Mouse (Mus musculus) ES-Bruce4 (cell line): ENCODE measurements at regions not wholly inside any gene's neighbourhood (a gene's known extent, or its start where the extent isn't known, plus 50 kb on each side); places are given as distances from the start of the nearest gene placed in this dataset.

Source experiments
- H3K27ac ChIP-seq: 2 replicates; pipeline ENCODE4 v1.5.1; 2012; ENCODE audit warnings: low read length, inconsistent platforms; ENCODE audit not compliant: insufficient read depth
- H3K27me3 ChIP-seq: 2 replicates; pipeline ENCODE4 v1.6.1; 2012; ENCODE audit warnings: mild to moderate bottlenecking, low read length, inconsistent platforms; ENCODE audit not compliant: control insufficient read depth, poor library complexity, insufficient read depth, severe bottlenecking
- H3K36me3 ChIP-seq: 2 replicates; pipeline ENCODE4 v1.6.1; 2012; ENCODE audit warnings: inconsistent platforms, mild to moderate bottlenecking, low read length, moderate library complexity; ENCODE audit not compliant: control insufficient read depth, poor library complexity, insufficient read depth, severe bottlenecking
- H3K4me1 ChIP-seq: one replicate; pipeline ENCODE4 v1.8.1; 2011; ENCODE audit warnings: low read length; ENCODE audit not compliant: control insufficient read depth, insufficient read depth
- H3K4me3 ChIP-seq: 2 replicates; pipeline ENCODE4 v1.5.1; 2011; ENCODE audit warnings: low read depth, mild to moderate bottlenecking, low read length
- H3K9ac ChIP-seq: 2 replicates; pipeline ENCODE4 v1.6.1; 2012; ENCODE audit warnings: low read depth, mild to moderate bottlenecking, inconsistent platforms; ENCODE audit not compliant: poor library complexity, severe bottlenecking
- H3K9me3 ChIP-seq: replicated peaks from 2 replicates; pipeline ENCODE4 v1.6.1; 2012; ENCODE audit warnings: mild to moderate bottlenecking, low read length, inconsistent platforms; ENCODE audit not compliant: control insufficient read depth, poor library complexity, insufficient read depth, severe bottlenecking
- CTCF ChIP-seq: IDR thresholded peaks from one replicate; pipeline ENCODE4 v1.8.1; 2011; ENCODE audit warnings: low read depth, low read length
- EP300 ChIP-seq: IDR thresholded peaks from 2 replicates; pipeline ENCODE4 v1.6.1; 2011; ENCODE audit warnings: low read depth, low read length; ENCODE audit not compliant: insufficient read depth
- POLR2A ChIP-seq: IDR thresholded peaks from one replicate; pipeline ENCODE4 v1.8.1; 2011; ENCODE audit warnings: low read length; ENCODE audit not compliant: insufficient read depth

GRCm38 (mm10) chr10:117459041-117459475, 79.2 kb upstream of the Cpsf6 start:
- H3K4me1 ChIP-seq: no peaks in the 10 kb centered on the region
- H3K27ac ChIP-seq: no peak overlapping the region
- H3K4me3 ChIP-seq: no peak overlapping the region
- H3K27me3 ChIP-seq: no peaks in the 10 kb centered on the region
- H3K9me3 ChIP-seq: no peaks in the 10 kb centered on the region
- H3K36me3 ChIP-seq: no peaks in the 10 kb centered on the region
- no peak for TF ChIP-seq CTCF
- no peak for TF ChIP-seq POLR2A
- TF ChIP-seq EP300: no peak
- H3K9ac ChIP-seq: no peak overlapping the region

GRCm38 (mm10) chr10:117458271-117459040, 78.6 kb upstream of the Cpsf6 start:
- H3K4me1 ChIP-seq: no peaks in the 10 kb centered on the region

DNA sequence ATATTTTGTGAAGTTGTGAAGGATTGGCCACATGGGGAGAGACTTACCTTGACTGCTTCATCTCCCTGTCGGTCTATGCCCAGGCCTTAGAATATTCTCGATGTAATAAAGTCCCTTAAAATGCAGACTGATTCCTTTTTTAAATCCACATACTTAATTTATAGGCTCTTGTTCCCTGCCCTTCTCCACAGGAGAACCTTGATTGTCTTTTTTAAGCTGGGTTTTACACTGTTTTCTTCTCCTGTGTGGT, 77.8 kb upstream of the Cpsf6 start:
- no peak overlapping the region for H3K9ac ChIP-seq
- TF ChIP-seq EP300 (no peak), CTCF (no peak), POLR2A (no peak)
- no peak overlapping the region for H3K4me3 ChIP-seq
- H3K27ac ChIP-seq: no peak overlapping the region
- H3K27me3 ChIP-seq: no peaks in the 10 kb centered on the region
- H3K9me3 ChIP-seq: no peaks in the 10 kb centered on the region
- H3K4me1 ChIP-seq: peaks cover under 1% of the 10 kb centered on the region
- H3K36me3 ChIP-seq: no peaks in the 10 kb centered on the region

More at GRCm38 (mm10) chr10:117458271-117459040, 78.6 kb upstream of the Cpsf6 start:
- H3K27ac ChIP-seq: no peak overlapping the region
- no peaks in the 10 kb centered on the region for H3K36me3 ChIP-seq
- H3K9me3 ChIP-seq: no peaks in the 10 kb centered on the region
- no peak overlapping the region for H3K9ac ChIP-seq
- TF ChIP-seq EP300 (no peak), CTCF (no peak), POLR2A (no peak)
- H3K27me3 ChIP-seq: no peaks in the 10 kb centered on the region
- H3K4me3 ChIP-seq: no peak overlapping the region

DNA sequence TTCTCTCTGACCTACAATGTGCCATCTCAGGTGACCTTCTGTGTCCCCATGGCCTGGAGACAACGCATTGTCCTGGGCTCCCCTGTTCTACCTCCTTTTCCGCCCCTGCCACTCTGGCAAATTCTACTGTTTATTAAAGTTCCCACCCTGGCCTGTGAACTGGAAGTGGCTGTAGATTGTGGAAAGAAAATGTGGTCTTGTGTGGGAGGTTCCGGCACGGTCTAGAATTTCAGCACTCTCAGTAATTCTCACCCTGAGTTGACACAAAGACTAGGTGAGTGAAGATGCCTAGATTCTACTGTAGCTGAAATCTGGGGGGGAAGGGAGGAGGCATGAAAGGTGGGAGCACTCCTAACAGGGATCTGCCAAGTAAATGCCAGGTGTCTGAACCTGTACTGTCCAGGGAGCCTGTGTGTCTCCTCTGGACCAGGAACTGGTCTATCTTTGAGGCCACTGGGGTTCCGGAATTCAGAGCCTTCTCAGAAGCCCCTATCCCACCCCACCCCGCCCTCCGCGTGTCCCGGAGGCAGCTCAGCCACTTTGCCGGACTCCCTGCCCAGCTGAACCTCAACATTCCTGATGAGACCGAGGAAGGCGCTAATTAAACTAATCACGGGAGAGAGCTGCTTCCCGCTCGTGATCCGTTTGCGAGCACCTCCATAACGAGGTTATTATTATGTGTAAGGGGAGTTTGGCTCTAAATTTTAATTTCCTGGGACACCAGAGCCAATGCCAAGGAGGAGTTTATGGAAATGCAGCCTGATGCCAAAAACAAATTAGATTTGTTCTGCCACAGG, 77.3 kb upstream of the Cpsf6 start:
- Histone ChIP-seq H3K9me3 (no peaks in the 10 kb centered on the region), H3K4me1 (peaks cover 4% of the 10 kb centered on the region), H3K4me3 (no peak overlapping the region), H3K27me3 (no peaks in the 10 kb centered on the region), H3K9ac (no peak overlapping the region), H3K27ac (no peak overlapping the region), H3K36me3 (no peaks in the 10 kb centered on the region)
- TF ChIP-seq CTCF: no peak
- TF ChIP-seq EP300: no peak
- no peak for TF ChIP-seq POLR2A

DNA sequence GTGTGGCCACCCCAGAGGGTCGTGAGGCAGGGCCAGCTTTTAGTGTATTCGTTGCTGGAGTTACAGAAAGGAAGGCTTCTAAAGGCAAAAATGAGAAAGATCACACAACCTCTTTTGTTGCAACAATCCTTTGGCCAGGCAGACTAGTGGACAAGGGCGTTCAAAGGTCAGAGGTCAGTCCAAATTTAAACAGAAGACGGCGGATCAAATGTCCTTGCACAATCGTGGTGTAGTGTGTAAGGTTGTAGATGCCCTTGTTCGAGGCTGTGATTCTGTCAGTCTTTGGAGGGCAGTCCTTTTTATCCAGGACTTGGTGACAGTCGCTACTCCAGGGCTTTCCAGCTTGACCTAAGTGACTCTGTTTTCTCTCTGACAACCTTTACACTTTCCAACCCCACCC, 76.6 kb upstream of the Cpsf6 start:
- no peak overlapping the region for H3K4me3 ChIP-seq
- H3K9me3 ChIP-seq: no peaks in the 10 kb centered on the region
- H3K4me1 ChIP-seq: peaks cover 4% of the 10 kb centered on the region
- no peak overlapping the region for H3K9ac ChIP-seq
- TF ChIP-seq EP300: no peak
- no peak for TF ChIP-seq CTCF
- TF ChIP-seq POLR2A: no peak
- no peaks in the 10 kb centered on the region for H3K36me3 ChIP-seq
- no peak overlapping the region for H3K27ac ChIP-seq
- H3K27me3 ChIP-seq: no peaks in the 10 kb centered on the region

DNA sequence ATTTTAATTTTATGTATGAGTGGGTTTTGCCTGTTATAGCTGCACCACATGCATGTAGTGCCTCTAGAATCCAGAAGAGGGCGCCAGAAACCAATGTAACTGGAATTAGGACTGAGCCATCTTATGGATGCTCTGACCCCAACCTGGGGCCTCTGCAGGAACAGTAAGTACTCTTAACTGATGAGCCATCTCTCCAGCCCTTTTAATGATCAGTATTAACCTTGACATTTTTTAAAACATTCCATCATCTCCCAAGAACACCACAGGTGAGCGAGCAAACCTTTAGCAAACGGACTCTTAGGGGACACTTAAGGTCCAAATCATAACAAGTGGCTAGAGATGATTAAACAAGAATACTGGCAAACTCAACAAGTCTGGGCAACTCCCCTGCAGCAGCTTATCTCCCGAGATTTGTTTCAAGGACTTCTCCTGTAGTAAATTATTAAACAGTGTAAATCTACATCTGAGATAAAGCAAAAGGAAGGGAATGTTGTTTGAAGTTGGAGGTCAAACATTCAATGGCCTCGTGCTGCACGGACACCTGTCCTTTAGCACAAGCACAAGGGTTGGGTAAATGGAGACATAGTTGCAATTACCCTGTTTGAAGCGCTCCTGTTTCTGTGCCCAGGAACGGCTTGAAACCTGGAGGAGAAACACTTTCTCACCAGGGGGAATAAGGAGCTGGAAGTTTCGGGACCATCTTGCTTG, 75.9 kb upstream of the Cpsf6 start:
- H3K4me3 ChIP-seq: no peak overlapping the region
- no peaks in the 10 kb centered on the region for H3K27me3 ChIP-seq
- peaks cover 4% of the 10 kb centered on the region for H3K4me1 ChIP-seq
- H3K9me3 ChIP-seq: no peaks in the 10 kb centered on the region
- no peak for TF ChIP-seq POLR2A
- no peak for TF ChIP-seq EP300
- TF ChIP-seq CTCF: peak; percentile 20
- no peaks in the 10 kb centered on the region for H3K36me3 ChIP-seq
- no peak overlapping the region for H3K9ac ChIP-seq
- H3K27ac ChIP-seq: no peak overlapping the region
